Mouse (Mus musculus) kidney, postnatal 0 days (tissue): ENCODE results near the gene Folr2. TPM values are rescaled to one million over a fixed set of nuclear protein-coding genes. Genes with fewer than 3 reads are reported as not detected.

Experiments
- ATAC-seq: fragments of 200-750 bp; cut with Nextera tagmentation; replicated peaks from 2 replicates; pipeline ENCODE4 v1.8.0; 2017; ENCODE audit warnings: low read depth, moderate number of reproducible peaks, moderate TSS enrichment, moderate library complexity; ENCODE audit not compliant: low FRiP score
- DNase-seq: peaks from one replicate; pipeline ENCODE4 v3.0.0-alpha.2; 2016; ENCODE audit warnings: low spot score
- H3K27ac ChIP-seq: fragments of 300-500 bp; sonication (generic); 2 replicates; pipeline ENCODE4 v1.5.1; 2014; ENCODE audit warnings: mild to moderate bottlenecking
- H3K27me3 ChIP-seq: fragments of 300-500 bp; sonication (generic); 2 replicates; pipeline ENCODE4 v1.6.1; 2014; ENCODE audit warnings: low read length, mixed read lengths; ENCODE audit not compliant: insufficient read depth
- H3K36me3 ChIP-seq: fragments of 300-500 bp; sonication (generic); 2 replicates; pipeline ENCODE4 v1.6.1; 2014; ENCODE audit warnings: low read length, mixed read lengths; ENCODE audit not compliant: insufficient read depth
- H3K4me1 ChIP-seq: fragments of 300-500 bp; sonication (generic); replicated peaks from 2 replicates; pipeline ENCODE4 v1.6.1; 2014; ENCODE audit warnings: antibody characterized with exemption, low read length, mixed read lengths; ENCODE audit not compliant: insufficient read depth
- H3K4me2 ChIP-seq: fragments of 300-500 bp; sonication (generic); 2 replicates; pipeline ENCODE4 v1.6.1; 2014; ENCODE audit warnings: mild to moderate bottlenecking, low read length, moderate library complexity, mixed read lengths
- H3K4me3 ChIP-seq: fragments of 300-500 bp; sonication (generic); replicated peaks from 2 replicates; pipeline ENCODE4 v1.5.1; 2014; ENCODE audit warnings: low read depth, low read length
- H3K9ac ChIP-seq: fragments of 300-500 bp; sonication (generic); 2 replicates; pipeline ENCODE4 v1.6.1; 2014; ENCODE audit warnings: low read depth, low read length
- H3K9me3 ChIP-seq: fragments of 300-500 bp; sonication (generic); replicated peaks from 2 replicates; pipeline ENCODE4 v1.6.1; 2016; ENCODE audit warnings: low read length, inconsistent platforms, mixed read lengths
- CTCF ChIP-seq: IDR thresholded peaks from 2 replicates; pipeline ENCODE4 v1.5.1; 2016; ENCODE audit warnings: antibody characterized with exemption, low read depth, mild to moderate bottlenecking, moderate library complexity
- WGBS: fragments of 180-500 bp; shearing (Covaris S2); extraction: QIAGEN DNeasy Blood & Tissue Kit; methylation state at CpG from one replicate; pipeline ENCODE4 v1.1.7; 2014; 5-methylcytosine and 5-hydroxymethylcytosine counted together
- polyA plus RNA-seq: library from polyadenylated mRNA; unstranded; fragments of >200 nt; fragmentation: Nextera tagmentation; extraction: Ambion mirVana; gene quantifications from 2 replicates; pipeline ENCODE4 v1.2.1, GENCODE M21; 2015

Folr2 gene
- polyA plus RNA-seq, 1 experiment from 2014 or later, result 1.4 TPM

DNA sequence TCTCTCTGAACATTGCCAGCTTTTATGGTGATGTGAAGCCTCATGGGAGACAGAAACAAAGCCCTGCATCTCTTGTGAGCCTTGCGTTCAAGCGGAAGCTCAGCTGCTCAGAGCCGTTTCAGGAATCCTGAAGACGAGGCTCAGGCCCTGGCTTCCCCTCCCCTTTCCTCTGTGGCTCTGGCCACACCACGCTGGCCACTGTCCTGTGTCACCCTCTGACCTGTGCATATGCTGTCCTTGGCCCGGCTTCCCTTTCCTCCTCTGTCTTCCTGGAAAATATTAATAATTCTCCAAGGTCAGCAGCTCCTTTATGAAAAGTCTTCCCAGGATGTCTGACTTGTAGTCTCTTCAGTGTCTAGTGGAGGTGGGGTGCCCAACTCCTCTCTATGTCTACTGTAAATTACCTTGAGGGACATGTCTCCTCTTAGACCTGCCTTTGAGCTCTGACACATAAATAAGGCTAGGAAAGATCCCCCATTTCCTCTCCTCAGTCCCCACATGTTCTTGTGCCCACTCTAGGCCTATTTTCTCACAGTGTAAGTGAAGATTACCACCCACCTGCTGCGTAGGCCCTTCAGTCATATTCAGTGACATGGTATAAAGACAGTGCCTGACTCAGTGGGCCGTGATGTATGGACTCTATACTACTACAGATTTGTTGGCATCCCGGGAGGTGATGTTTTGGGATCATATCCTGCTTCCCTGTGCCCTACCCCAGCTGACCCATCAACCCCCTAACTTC lies 25.6 kb upstream of the Folr2 start:
- no peaks in the 10 kb centered on the region for H3K27me3 ChIP-seq
- DNase-seq (peak; percentile 29), ATAC-seq (no peak)
- H3K27ac ChIP-seq, result no peak overlapping the region
- no peaks in the 10 kb centered on the region for H3K9me3 ChIP-seq
- no peak overlapping the region for H3K4me3 ChIP-seq
- 0 out of 2 replicates have a peak, but pooled peaks cover 4% of the 10 kb centered on the region for H3K4me1 ChIP-seq
- H3K4me2 ChIP-seq, result no peak overlapping the region
- 59% methylated on average over 9 of the region's 9 CpGs for WGBS
- no peak for TF ChIP-seq CTCF
- no peaks in the 10 kb centered on the region for H3K36me3 ChIP-seq
- no peak overlapping the region for H3K9ac ChIP-seq

DNA sequence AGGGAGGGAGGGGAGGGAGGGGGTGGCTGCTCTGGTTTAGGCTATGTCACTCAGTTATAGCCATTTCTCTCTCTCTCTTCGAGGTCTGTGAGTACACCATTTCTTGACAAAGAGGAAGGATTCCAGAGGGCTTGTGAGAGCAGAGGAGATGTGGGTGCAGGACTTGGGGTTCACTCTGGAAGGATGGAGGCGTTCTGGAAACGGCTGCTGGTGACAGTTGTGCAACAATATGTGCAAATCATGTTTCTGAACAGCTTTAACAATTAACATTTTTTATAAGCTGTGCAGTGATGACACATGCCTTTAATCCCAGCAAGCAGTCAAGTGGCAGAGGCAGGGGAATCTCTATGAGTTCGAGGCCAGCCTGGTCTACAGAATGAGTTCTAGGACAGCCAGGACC lies 23.9 kb upstream of the Folr2 start:
- H3K36me3 ChIP-seq, result no peaks in the 10 kb centered on the region
- DNase-seq, result no peak
- H3K4me1 ChIP-seq, result 0 out of 2 replicates have a peak, but pooled peaks cover 4% of the 10 kb centered on the region
- no peaks in the 10 kb centered on the region for H3K9me3 ChIP-seq
- no peak for TF ChIP-seq CTCF
- no peak overlapping the region for H3K4me3 ChIP-seq
- 73% methylated on average over 4 of the region's 4 CpGs for WGBS
- H3K4me2 ChIP-seq, result no peak overlapping the region
- no peak overlapping the region for H3K27ac ChIP-seq
- no peak for ATAC-seq
- no peak overlapping the region for H3K9ac ChIP-seq
- no peaks in the 10 kb centered on the region for H3K27me3 ChIP-seq

DNA sequence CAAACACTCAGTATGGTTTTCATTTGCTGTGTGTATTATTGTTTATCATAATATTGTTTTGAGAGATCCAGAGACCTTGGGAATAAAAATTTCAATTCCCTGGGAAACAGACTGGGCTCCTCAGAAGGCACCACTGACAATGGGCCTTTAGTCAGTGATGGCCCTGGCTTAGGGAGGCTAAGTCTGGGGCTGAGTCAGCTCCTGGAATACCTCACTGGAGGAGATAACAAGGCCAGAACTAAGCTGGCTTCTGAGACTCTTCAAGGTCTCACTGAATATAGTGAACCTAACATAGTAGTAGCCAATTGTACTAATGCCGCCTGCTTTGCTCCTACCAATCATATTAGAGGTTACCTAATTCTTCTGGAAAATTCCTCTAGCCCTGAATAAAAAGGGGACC lies 19.0 kb upstream of the Folr2 start:
- H3K27ac ChIP-seq, result no peak overlapping the region
- H3K4me3 ChIP-seq, result no peak overlapping the region
- 91% methylated on average over 1 of the region's 1 CpGs for WGBS
- H3K9me3 ChIP-seq, result no peaks in the 10 kb centered on the region
- H3K9ac ChIP-seq, result no peak overlapping the region
- DNase-seq (no peak), ATAC-seq (no peak)
- no peak for TF ChIP-seq CTCF
- no peak overlapping the region for H3K4me2 ChIP-seq
- H3K27me3 ChIP-seq, result no peaks in the 10 kb centered on the region
- no peaks in the 10 kb centered on the region for H3K4me1 ChIP-seq
- no peaks in the 10 kb centered on the region for H3K36me3 ChIP-seq

DNA sequence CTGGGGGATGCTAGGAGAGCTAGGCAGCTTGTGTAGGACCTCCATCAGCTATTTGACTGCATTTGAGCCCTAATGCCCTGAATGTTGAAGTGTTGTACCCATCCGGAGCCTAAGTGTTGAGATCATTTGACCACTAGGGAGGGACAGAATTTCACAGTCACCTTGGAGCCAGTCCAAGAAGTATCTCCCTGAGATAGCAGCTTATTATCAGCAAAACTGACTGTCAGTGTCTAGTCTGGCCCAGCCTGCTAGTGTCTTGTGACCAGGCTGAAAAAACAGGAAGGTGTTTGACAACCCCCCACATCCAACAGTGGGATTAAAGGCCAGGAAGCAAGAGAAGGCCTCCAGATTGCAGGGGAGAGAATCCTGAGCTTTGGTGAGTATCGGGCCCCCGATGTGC lies 14.3 kb upstream of the Folr2 start:
- Histone ChIP-seq H3K4me1 (peaks cover 12% of the 10 kb centered on the region; the same call in 1 of the 2 replicates), H3K27me3 (no peaks in the 10 kb centered on the region), H3K9ac (no peak overlapping the region), H3K27ac (peak overlapping the region; percentile 70), H3K36me3 (no peaks in the 10 kb centered on the region), H3K4me3 (no peak overlapping the region), H3K4me2 (no peak overlapping the region), H3K9me3 (no peaks in the 10 kb centered on the region)
- ATAC-seq (no peak), DNase-seq (no peak)
- 82% methylated on average over 3 of the region's 3 CpGs for WGBS
- TF ChIP-seq CTCF, result no peak

DNA sequence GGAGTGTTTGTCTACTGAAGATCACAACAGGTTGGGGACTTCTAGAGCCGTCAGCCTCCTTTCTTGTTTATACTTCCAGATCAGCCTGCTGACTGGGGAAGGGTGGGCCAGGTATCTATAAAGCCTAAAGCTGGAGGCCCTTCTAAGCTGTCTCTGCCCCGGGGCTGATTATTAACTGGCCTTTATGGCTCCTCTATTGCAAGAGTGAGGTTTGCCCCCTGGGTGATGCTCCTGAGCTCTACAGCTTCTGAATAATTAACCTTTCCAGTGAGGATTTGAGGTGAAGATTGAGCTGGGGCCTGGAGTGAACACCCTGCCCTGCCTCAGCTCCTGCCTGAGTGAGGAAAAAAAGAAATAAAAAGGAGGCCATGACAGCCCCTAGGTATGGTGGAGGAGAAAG lies 13.6 kb upstream of the Folr2 start, which contains the start of gene Folr1:
Folr1 (minus strand) TSS at position 160 of the 400 bp plus-strand sequence.
- peak within 1 kb of the TSS; percentile 70 for H3K27ac ChIP-seq
- H3K4me2 ChIP-seq, result peak within 1 kb of the TSS; percentile 1; the same call in 1 of the 2 replicates
- peak; percentile 75 for ATAC-seq
- no peak within 1 kb of the TSS; the same call in 1 of the 2 replicates for H3K4me3 ChIP-seq
- WGBS, result 43% methylated on average over 2 of the region's 2 CpGs
- no peak for TF ChIP-seq CTCF
- H3K9ac ChIP-seq, result 0 out of 2 replicates have a peak within 1 kb of the TSS, but pooled peaks have one; percentile 27
- H3K27me3 ChIP-seq, result no peaks in the 10 kb centered on the region
- DNase-seq, result peak; percentile 33
- H3K36me3 ChIP-seq, result no peaks in the 10 kb centered on the region
- H3K9me3 ChIP-seq, result no peaks in the 10 kb centered on the region
- peaks cover 12% of the 10 kb centered on the region; the same call in 1 of the 2 replicates for H3K4me1 ChIP-seq

DNA sequence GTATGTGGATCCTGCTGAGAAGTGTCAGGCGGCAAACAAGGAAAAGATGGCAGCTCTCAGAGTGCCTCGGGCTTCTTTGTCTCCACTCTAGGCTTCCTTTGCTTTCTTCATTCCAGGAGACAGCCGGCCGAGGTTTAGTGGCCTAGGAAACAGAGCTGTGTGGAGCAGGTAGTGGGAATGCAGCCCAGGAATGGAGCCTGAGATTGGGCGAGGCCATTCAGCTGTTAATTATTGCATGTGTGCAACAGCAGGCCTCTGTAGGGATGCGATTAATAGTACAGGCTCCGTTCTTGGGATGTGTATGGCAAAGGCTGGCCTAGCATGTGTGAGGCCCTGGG lies 12.1 kb upstream of the Folr2 start:
- Histone ChIP-seq H3K9ac (no peak overlapping the region), H3K9me3 (no peaks in the 10 kb centered on the region), H3K4me3 (no peak overlapping the region), H3K27ac (peak overlapping the region; percentile 70; the same call in 1 of the 2 replicates), H3K36me3 (no peaks in the 10 kb centered on the region), H3K27me3 (no peaks in the 10 kb centered on the region), H3K4me2 (no peak overlapping the region; the same call in 1 of the 2 replicates), H3K4me1 (peaks cover 12% of the 10 kb centered on the region; the same call in 1 of the 2 replicates)
- peak; percentile 50; the same call in 1 of the 2 replicates for ATAC-seq
- no peak for DNase-seq
- no peak for TF ChIP-seq CTCF
- 59% methylated on average over 7 of the region's 7 CpGs for WGBS
